Mouse (Mus musculus) c-Kit-positive CD71-positive TER-119-negative erythroid progenitor cells, embryonic 14.5 days (primary cell): Measurements from ENCODE around the gene Ifi35.
"Not testable (repeated sequence)": the region's sequence is repeated elsewhere in the genome, so short reads cannot be mapped to it uniquely, and the experiment has no call there.

Experiments used
- DNase-seq: peaks from one replicate; pipeline ENCODE4 v3.0.0-alpha.2; 2013; ENCODE audit warnings: low read depth

Gene Ifi35

DNA sequence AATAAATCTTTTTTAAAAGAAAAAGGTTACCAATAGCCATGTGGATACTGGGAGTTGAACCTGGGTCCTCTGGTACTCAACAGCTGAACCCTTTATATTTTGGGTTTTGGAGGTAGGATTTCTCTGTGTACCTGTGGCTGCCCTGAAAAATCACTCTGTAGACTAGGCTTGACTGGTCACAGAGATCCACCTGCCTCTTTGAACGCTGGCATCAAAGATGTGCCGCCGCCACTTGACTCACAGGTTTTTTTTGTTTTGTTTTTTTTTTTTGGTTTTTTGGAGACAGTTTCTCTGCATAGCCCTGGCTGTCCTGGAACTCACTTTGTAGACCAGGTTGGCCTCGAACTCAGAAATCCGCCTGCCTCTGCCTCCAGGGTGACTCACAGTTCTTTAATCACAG lies 421 bp upstream of the Ifi35 start:
- no peak for DNase-seq

DNA sequence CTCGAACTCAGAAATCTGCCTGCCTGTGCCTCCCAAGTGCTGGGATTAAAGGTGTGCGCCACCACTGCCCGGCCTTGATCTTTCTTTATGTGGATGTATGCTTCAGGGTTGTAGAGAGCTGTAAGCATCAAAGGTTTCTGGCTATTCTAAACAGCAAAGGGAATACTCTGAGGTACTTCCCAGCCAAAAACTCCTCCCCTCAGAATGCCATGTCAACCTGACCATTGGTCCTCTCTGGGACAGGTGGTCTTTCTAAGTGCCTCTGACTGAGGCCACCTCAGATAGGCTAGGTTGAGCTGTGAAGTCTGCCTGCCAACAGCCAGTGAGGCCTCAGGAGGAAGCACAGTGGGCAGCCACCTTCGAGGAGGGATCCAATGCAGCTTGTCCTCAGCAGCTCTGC lies 692 bp downstream of the Ifi35 start:
- no peak for DNase-seq

DNA sequence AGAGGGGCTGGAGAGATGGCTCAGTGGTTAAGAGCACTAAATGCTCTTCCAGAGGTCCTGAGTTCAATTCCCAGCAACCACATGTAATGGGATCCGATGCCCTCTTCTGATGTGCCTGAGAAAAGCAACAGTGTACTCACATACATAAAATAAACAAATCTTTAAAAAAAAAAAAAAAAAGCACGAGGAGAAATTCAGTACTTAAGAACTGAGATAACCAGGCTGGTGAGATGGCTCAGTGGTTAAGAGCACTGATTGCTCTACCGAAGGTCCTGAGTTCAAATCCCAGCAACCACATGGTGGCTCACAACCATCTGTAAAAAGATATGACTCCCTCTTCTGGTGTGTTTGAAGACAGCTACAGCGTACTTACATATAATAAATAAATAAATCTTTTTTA lies 1.4 kb downstream of the Ifi35 start:
- not testable (repeated sequence) for DNase-seq

DNA sequence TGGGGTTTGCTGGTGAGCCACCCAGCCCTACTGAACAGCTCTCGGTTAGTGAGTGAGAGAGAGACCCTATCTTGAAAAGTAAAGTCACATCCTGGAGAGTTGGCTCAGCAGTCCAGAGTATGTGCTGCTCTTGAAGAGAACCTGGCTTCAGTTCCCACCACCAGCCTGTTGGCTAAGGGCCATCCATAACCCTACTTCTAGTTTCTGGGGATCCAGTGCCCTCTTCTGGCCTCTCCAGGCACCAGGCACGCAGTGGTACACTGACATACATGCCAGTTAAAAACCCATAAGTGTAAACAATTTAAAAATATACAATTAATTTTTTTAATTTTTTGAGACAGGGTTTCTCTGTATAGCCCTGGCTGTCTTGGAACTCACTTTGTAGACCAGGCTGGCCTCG lies 2.2 kb downstream of the Ifi35 start:
- DNase-seq: no peak

DNA sequence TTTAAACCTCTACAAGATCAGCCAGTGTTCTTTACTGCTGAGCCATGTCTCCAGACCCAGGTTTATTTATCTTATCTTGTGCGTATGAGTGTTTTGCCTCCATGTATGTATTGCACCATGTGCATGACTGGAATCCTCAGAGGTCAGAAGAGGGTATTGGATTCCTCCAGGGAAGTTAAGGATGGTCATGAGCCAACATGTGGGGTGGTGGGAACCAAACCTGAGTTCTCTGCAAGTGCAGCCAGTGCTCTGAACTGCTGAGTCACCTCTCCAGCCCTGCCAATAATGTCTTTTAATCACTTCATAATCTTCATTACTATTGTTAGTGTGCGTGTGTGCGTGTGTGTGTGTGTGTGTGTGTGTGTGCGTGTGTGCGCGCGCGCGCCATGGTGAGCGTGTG lies 3.3 kb downstream of the Ifi35 start:
- no peak for DNase-seq

DNA sequence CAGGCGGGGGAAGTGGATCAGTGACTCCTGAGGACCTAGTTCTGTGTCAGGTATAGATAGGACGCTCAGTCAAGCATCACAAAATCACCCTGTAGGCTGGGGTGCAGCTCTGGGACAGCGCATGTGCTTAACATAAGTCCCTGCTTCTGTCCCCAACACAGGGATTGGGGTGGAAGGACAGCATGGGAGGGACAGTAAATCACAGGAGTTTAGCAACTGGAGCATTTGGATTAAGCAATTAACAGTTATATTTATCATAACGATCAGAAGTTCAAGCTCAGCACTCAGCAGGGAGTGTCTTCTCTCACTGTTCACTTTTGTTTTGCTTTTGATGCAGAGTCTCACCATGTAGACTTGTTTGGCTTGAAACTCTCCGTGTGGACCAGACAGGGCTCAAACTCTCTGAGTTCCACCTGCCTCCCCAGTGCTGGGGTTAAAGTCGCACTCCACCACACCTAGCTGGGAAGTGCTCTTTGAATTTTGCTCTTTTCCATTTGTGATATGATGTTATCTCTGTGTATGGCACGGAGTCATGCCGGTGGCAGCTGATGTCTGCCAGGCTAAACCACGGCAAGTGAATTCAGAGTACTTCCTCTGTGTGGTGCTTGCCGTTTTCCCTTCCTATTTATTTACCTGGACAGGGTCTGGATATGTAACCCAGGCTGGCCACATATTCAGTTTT lies 4.0 kb downstream of the Ifi35 start:
- DNase-seq: no peak

DNA sequence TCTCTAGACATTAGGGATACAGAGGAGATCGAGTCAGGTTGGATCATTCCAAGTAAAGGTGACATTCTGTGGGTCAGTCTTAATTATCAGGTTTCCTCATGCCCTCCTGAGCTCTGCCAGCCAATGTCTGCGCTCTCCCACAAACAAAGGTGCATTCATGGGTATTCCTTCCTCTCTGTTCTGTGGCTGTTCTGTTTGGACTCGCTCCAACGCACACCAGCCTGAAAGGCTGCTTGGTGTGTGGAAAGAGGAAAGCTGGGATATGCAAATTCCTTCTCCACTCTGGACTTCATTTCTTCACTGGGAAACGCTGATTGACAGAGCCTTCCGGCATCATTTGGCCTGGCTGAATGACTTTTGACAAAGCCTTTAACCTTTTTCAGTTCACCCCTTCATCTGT lies 6.5 kb downstream of the Ifi35 start:
- DNase-seq: no peak

DNA sequence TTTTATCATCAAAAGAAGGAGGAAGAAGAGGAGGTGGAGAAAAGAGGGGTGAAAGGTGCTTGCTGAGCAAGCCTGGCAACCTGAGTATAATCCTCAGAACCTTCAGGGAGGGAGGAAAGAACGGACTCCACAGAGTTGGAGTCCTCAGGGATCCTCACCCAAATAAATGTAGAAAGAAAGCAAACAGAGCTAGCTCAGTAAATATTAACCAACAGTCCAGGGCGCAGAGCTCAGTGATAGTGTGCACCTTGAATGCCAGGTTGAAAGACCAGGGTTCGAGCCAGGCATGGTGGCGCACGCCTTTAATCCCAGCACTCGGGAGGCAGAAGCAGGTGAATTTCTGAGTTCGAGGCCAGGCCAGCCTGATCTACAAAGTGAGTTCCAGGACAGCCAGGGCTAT lies 7.4 kb downstream of the Ifi35 start:
- DNase-seq: no peak

DNA sequence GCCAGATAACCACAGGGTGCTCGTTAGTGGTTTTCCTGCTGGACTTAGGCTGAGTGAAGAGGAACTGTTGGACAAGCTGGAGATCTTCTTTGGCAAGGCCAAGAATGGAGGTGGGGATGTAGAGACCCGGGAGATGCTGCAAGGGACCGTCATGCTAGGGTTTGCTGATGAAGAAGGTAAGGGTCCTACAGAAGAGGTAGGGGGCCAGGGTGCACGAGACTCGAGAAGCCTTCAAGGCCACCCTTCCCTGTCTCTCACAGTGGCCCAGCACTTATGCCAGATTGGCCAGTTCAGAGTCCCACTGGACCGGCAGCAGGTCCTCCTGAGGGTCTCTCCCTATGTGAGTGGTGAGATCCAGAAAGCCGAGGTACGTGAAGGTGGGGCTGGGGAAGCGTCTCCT lies 9.4 kb downstream of the Ifi35 start:
- no peak for DNase-seq

DNA sequence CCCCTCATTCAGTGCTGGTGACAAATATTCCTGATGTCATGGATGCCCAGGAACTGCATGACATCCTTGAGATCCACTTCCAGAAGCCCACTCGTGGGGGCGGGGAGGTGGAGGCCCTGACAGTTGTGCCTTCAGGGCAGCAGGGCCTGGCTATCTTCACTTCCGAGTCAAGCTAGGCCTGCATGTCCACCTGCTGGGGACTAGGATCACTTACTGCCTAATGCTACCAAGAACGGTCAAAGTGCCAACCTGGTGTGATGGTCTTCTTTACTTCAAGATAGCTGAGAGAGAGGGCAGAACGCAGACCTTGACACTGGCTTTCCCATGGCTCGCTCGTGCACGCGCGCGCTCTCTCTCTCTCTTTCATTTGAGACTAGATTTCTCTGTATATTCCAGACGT lies 10.0 kb downstream of the Ifi35 start:
- no peak for DNase-seq

DNA sequence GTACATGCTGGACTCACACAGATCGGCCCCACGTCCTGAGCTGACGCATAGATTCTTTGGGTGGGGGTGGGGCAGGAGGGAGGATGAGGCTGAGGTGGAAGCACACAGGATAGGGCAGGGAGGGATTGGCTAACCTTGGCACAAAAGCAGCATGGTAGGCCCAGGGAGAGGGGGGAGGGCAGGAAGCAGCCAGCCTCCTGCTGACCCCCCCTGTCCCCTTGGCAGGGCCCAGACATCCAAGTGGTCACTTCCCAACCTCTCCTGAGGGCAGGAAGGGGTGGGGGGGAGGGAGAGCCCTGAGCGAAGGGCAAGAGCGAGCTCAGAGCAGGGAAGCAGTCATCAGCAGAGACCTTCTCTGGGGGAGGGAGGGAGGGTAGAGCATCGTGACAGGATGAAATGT lies 11.5 kb downstream of the Ifi35 start:
- DNase-seq: no peak

DNA sequence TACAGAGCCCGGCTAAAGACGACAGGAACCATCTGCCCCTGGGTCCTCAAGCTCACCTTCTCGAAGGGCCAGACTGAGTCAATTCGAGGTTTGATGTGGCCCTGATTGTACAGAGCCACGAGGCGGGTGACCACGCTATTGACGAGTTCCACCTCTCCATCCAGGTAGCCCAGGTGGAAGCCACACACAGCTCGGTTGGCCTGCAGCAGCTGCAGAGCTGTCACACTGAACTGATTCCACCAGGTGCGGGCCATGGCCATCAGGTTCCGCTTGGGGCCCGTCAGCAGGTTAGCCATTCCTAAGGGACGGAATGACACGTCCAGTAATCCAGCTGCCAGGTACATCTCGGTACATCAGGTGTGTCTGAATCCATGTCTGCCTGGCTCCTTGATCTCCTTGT lies 12.1 kb downstream of the Ifi35 start:
- DNase-seq: no peak

DNA sequence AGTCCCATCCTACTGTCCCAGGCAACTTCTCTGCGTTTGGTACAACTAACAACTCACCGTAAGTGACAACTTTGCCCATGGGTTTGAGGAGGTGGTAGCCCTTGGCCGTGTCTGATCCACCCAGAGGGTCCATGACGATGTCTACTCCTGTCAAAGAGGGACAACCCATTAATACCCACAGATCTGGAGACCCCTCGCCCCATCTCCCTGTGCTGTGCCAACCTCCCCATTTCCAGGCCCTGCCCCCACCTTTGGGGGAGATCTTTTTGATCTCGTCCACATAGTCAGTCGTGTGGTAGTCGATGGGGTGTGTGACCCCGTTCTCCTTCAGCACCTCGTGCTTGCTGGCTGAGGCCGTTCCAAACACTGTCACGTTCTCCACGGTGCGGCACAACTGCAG lies 13.9 kb downstream of the Ifi35 start:
- DNase-seq: no peak

DNA sequence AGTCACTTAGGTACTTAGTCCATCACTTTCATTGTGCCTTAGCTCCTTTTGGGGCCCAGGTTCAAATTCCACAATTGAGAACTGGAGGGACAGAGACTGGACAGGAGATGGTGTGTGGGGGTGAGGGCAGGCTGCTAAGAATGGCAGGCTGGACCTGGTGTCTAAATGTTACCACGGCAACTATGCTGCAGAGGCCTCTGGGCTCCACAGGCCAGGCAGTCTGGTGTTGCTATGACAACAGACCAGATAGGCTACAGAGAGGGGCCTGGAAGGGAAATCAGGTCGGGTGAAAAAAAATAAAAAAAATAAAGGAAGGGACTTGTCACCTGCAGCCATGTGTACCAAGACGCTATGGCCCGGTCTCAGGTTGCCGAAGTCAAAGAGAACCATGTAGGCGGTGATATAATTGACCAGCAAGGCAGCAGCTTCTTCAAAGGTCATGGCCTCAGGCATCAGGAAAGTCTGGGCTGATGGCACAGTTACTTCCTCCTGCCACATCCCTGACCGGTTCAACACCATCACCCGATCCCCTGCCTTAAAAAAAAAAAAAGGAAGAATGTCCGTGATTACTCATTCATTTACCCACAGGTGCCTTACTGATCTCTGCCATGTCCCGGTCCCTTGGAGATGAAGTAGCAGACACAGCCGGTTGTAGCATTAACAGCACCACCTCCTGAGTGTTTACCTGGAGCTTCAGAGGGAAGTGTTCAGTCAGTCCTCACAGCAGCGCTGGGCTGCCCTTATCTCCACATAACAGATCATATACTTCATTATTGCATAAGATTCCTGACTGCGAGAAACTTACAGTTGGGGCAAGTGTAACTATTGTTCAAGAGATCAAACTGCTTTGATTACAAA lies 14.6 kb downstream of the Ifi35 start:
- no peak for DNase-seq

DNA sequence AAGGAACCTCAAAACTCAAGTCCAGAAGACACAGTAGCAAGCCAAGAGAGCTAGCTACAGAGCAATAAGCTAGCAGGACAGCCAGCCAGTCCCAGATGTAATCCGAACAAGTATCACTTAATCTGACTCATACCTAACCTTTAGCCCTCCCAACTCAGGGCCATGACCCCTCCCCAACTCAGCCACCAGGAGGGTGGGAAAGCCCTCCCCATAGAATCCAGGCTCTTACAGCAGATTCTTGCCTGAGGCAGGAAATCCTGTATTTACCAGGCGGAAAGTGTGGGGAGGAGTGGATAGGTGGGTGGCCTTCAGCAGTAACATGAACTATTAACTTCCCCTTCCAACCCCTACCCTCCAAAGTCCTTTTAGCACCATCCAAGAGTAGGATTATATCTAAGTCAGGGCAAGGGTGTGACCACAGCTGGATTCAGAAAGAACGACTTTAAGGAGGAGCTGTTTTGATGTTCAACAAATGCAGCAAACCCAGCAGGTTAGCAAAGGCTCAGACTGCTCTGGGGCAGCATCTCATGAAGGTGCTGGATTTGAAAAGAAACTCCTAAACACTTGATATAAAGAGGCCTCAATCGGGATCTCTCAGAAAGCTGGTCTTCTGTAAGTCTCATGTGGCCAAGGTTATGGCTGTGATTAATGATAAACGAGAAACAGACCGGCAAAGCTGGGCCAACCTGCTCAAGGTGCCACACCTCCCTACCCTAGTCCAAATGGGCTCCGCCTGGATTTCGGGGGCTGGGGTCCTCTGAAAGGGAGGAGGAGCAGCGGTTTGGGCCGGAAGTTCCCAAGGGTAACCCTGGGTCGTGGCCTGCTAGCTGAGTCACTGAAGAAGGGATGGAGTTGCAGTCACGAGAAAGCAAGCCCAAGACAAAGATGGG lies 16.2 kb downstream of the Ifi35 start, which contains the start of gene Rnd2:
Gene Rnd2 (plus strand): TSS at position 789 of the 890 bp plus-strand sequence.
- no peak for DNase-seq

DNA sequence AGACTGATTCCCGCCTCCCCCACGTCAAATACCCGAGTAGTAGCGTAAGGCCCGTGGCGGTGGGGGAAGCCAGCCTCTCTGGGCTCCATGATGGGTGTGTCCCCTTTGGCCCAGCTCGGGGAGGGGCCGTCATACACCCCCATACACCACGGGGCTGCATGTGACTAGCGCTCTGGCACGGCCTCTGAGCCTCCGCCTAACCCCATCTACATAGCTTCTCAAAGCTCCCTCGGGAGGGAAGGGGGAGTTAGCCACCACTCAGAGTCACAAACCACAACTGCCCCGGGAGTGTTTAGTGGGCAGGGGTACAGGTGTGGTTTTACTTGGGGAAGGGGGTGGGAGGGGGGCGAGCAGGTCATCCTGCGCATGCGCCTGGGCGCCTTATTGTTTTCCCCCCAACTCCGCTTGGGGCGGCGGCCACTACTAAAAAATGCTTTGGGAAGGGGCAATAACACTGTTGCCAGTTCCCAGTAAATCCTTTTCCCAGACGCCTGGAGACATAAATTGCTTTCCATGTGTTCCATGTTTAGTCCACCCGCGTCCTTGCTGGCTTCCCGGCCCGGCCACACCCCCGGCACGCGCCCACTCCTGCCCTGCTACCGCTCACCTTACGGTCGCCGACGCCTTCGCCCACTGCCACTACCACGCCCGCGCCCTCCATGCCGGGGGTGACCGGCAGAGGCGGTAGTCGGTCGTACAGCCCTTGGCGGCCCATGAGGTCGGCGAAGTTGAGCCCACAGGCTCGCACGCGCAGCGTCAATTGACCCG lies 17.1 kb downstream of the Ifi35 start:
- no peak for DNase-seq

DNA sequence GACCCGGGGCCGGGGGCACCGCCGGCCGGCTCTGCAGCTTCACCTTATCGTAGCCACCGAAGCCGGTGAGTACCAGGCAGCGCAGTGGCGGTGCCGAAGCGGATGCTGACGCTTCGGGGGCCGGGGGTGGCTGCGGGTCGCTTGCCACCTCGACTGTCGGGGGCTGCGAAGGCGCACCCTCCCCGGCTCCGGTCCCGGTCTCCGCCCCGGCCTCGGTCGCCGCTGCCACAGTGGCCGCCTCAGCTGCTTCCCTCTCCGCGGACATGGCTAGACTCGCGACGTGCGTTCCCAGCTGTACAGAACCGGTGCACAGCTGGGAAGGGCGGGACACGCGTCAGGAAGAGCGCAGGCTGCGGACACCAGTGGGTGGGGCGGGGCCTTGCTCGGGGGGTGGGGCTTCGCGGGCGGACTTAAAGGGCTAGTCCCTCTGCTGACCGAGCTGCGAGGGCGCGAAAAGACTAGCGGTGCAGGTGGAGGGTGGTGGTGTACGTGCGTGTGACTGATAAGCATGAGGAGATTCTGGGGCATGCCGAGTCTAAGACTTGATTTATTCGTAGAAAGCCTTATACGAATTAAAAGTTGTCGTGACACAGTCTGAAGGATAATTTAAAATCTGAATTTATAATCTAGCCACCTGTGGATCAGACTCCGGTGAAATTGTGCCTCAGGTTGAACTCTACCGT lies 17.8 kb downstream of the Ifi35 start, which contains the start of gene Vat1:
Gene Vat1 (minus strand): TSS at position 362 of the 683 bp plus-strand sequence.
- DNase-seq: no peak

DNA sequence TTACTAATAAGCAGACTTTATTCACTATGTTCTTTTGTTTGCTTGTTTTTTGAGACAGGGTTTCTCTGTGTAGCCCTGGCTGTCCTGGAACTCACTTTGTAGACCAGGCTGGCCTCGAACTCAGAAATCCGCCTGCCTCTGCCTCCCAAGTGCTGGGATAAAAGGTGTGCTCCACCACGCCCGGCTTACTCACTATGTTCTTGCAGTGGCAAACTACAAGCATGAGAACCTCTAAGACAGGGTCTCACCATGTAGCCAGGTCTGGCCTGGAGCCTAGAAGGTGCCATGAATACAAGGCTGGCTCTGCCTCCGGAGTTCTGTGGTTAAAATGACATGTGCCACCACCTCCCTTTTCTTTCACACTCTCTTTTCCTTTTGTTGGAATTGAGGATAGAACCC lies 18.3 kb downstream of the Ifi35 start:
- DNase-seq: not testable (repeated sequence)

DNA sequence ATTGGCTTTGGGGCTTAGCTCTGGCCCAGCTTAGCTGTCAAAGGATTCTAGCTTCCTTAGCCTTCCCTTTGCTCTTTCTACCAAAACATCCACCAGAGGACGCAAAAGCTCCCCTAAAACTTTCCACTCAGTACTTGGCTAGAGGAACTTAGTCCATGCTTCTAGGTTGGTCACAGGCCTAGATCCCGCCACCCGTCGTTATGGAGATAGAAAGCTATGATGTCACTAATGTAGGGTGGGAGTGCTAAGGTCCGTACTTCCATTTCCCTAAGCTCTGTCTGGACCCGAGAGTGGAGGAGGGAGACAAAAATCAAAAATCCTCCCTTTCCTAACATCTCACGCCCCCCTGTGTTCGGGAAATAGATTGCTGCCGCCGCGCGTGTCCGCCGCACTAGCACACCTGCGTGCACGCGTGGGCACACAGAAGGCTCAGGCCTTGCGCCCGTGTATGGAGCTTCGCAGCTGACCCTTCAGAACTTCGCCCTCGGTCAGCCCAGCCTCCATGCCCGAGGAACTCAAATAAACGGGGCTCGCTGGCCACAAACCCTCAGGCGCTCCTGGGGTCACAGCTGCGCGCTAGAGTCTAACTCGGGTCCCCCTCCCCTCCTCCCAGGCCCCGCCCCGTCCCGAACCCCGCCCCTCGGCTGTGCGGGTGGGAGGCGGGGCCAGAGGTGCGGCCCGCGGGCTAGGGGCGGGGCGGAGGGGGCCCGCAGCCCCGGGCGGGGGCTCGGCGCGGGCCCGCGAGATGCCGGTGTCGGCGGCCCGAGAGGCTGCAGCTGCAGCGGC lies 19.5 kb downstream of the Ifi35 start:
- no peak for DNase-seq

DNA sequence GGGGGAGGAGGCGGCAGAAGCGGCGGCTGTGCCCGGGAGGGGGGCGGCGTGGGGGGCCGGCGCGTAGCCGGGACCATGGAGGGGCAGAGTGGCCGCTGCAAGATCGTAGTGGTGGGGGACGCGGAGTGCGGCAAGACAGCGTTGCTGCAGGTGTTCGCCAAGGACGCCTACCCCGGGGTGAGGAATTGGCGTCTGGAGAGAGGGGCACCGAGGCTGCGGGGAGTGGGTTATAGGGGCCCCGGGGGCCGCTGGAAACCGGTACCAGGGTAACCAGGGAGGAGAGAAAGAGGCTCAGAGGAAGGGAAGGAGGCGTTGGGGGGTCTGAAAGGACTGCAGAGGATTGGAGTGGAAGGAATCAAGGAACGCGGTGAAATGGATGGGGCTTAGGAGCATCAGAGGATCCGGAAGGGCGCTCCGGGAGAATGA lies 20.1 kb downstream of the Ifi35 start:
- DNase-seq: no peak
